Mouse (Mus musculus) stomach, embryonic 15.5 days (tissue): ENCODE results near the gene Vmn2r74. TPM values are rescaled to one million over a fixed set of nuclear protein-coding genes. Genes with fewer than 3 reads are reported as not detected.

Experiments used
- ATAC-seq: fragments of 200-750 bp; cut with Nextera tagmentation; 2 replicates; pipeline ENCODE4 v1.8.0; 2017; ENCODE audit warnings: low read depth, moderate number of reproducible peaks, moderate TSS enrichment; ENCODE audit not compliant: insufficient read depth, low FRiP score
- H3K27ac ChIP-seq: fragments of 300-500 bp; sonication (generic); 2 replicates; pipeline ENCODE4 v1.5.1; 2015; ENCODE audit warnings: mild to moderate bottlenecking, inconsistent platforms
- H3K27me3 ChIP-seq: fragments of 300-500 bp; sonication (generic); replicated peaks from 2 replicates; pipeline ENCODE4 v1.6.1; 2015; ENCODE audit warnings: inconsistent platforms
- H3K36me3 ChIP-seq: fragments of 300-500 bp; sonication (generic); 2 replicates; pipeline ENCODE4 v1.6.1; 2015; ENCODE audit warnings: inconsistent platforms
- H3K4me1 ChIP-seq: fragments of 300-500 bp; sonication (generic); 2 replicates; pipeline ENCODE4 v1.6.1; 2015; ENCODE audit warnings: inconsistent platforms
- H3K4me2 ChIP-seq: fragments of 300-500 bp; sonication (generic); 2 replicates; pipeline ENCODE4 v1.6.1; 2015; ENCODE audit warnings: mild to moderate bottlenecking, inconsistent platforms
- H3K4me3 ChIP-seq: fragments of 300-500 bp; sonication (generic); replicated peaks from 2 replicates; pipeline ENCODE4 v1.5.1; 2015; ENCODE audit warnings: inconsistent platforms
- H3K9ac ChIP-seq: fragments of 300-500 bp; sonication (generic); 2 replicates; pipeline ENCODE4 v1.6.1; 2015; ENCODE audit warnings: inconsistent platforms
- H3K9me3 ChIP-seq: fragments of 300-500 bp; sonication (generic); 2 replicates; pipeline ENCODE4 v1.6.1; 2016; ENCODE audit warnings: inconsistent platforms
- WGBS: fragments of 180-500 bp; shearing (Covaris S2); methylation state at CpG from one replicate; pipeline ENCODE4 v1.1.7; 2015; 5-methylcytosine and 5-hydroxymethylcytosine counted together
- polyA plus RNA-seq: library from polyadenylated mRNA; unstranded; fragments of >200 nt; fragmentation: Nextera tagmentation; extraction: Ambion mirVana; gene quantifications from 2 replicates; pipeline ENCODE4 v1.2.1, GENCODE M21; 2015

Vmn2r74 gene
- polyA plus RNA-seq: not detected in 2 replicates

GRCm38 (mm10) chr7:85961529-85961928, at the start of gene Vmn2r74:
Gene Vmn2r74 (minus strand): TSS chr7:85961629.
- H3K4me2 ChIP-seq: no peak within 1 kb of the TSS
- H3K36me3 ChIP-seq: no peaks in the 10 kb centered on the region
- H3K9me3 ChIP-seq: no peaks in the 10 kb centered on the region
- no peak for ATAC-seq
- no peak within 1 kb of the TSS for H3K27ac ChIP-seq
- H3K4me3 ChIP-seq: no peak within 1 kb of the TSS
- no peaks in the 10 kb centered on the region for H3K27me3 ChIP-seq
- no peaks in the 10 kb centered on the region for H3K4me1 ChIP-seq
- H3K9ac ChIP-seq: no peak within 1 kb of the TSS

- no peak overlapping the region for H3K4me2 ChIP-seq
- no peak overlapping the region for H3K27ac ChIP-seq
- ATAC-seq: no peak
- no peaks in the 10 kb centered on the region for H3K27me3 ChIP-seq
- WGBS: 83% methylated on average over 2 of the region's 2 CpGs
- no peaks in the 10 kb centered on the region for H3K4me1 ChIP-seq
- H3K4me3 ChIP-seq: no peak overlapping the region
- no peaks in the 10 kb centered on the region for H3K36me3 ChIP-seq
- no peaks in the 10 kb centered on the region; the same call in 1 of the 2 replicates for H3K9me3 ChIP-seq
- H3K9ac ChIP-seq: no peak overlapping the region
Observed at GRCm38 (mm10) chr7:86007533-86007932, 46.1 kb upstream of the Vmn2r74 start.

Other genes starting within 250 kb of the Vmn2r74 start
- not detected in 2 replicates for gene Vmn2r72, start 206.5 kb downstream of the Vmn2r74 start, polyA plus RNA-seq
- gene Vmn2r73, start 85.4 kb downstream of the Vmn2r74 start, polyA plus RNA-seq: not detected in 2 replicates
- not detected in 2 replicates for gene Vmn2r75, start 210.1 kb upstream of the Vmn2r74 start, polyA plus RNA-seq